Mouse (Mus musculus) cerebellum, adult 2 months (tissue): ENCODE results near the gene Dynlt1b.
"Not testable (repeated sequence)": the region's sequence is repeated elsewhere in the genome, so short reads cannot be mapped to it uniquely, and the experiment has no call there.

Source experiments
- CTCF ChIP-seq: fragments of 200-500 bp; IDR thresholded peaks from 2 replicates; pipeline ENCODE4 v1.5.1; 2011; ENCODE audit warnings: low read depth, mild to moderate bottlenecking, control low read depth, low read length, moderate library complexity, borderline replicate concordance; ENCODE audit not compliant: insufficient read depth
- POLR2A ChIP-seq: fragments of 200-500 bp; IDR thresholded peaks from 2 replicates; pipeline ENCODE4 v1.6.1; 2011; ENCODE audit warnings: low read length, control low read depth, borderline replicate concordance; ENCODE audit not compliant: insufficient read depth

DNA sequence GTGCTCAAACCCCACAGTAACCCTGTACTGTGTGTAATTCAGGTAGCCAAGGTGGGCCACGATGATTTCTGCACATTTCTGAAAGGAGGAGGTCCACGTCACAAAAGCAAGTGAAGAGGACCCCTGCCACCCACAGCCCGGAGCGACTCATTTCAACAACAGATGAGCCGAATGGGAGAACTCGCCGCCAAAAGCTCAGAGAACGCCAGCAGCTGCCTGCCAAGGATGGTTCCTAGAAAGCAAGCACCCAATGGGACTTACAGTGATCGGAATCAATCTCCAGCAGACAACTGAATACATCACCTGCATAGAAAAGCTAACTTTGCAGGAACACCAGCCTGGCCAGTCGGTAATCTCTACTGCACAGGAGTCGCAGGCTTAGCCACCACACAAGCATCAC lies 22.8 kb downstream of the Dynlt1b start:
- TF ChIP-seq CTCF, POLR2A: not testable (repeated sequence)
